Mouse (Mus musculus) lung, adult 2 months (tissue): ENCODE data around the gene Bcl11a.

Experiments used
- CTCF ChIP-seq: fragments of 200-500 bp; IDR thresholded peaks from 2 replicates; pipeline ENCODE4 v1.5.1; 2011; ENCODE audit warnings: mild to moderate bottlenecking, low read length, control low read depth; ENCODE audit not compliant: insufficient read depth
- POLR2A ChIP-seq: fragments of 200-500 bp; IDR thresholded peaks from 2 replicates; pipeline ENCODE4 v1.6.1; 2011; ENCODE audit warnings: low read depth, mild to moderate bottlenecking, control low read depth, low read length, borderline replicate concordance; ENCODE audit errors: extremely low read depth

GRCm38 (mm10) chr11:24098069-24098468, 20.2 kb downstream of the Bcl11a start:
- no peak for TF ChIP-seq CTCF
- TF ChIP-seq POLR2A, result no peak
